Mouse (Mus musculus) CH12.LX (cell line): ENCODE measurements around the gene Cox11. TPM values are rescaled to one million over a fixed set of nuclear protein-coding genes. Genes with fewer than 3 reads are reported as not detected.

Source experiments
- DNase-seq: peaks from one replicate; pipeline ENCODE4 v3.0.0-alpha.2; 2013; ENCODE audit errors: extremely low read depth
- H3K27ac ChIP-seq: 2 replicates; pipeline ENCODE4 v1.5.1; 2012; ENCODE audit warnings: low read depth, mild to moderate bottlenecking, control low read depth, moderate library complexity; ENCODE audit not compliant: insufficient read depth
- H3K27me3 ChIP-seq: replicated peaks from 2 replicates; pipeline ENCODE3; 2012; ENCODE audit warnings: inconsistent platforms
- H3K36me3 ChIP-seq, 2 experiments: replicated peaks in 1 of 2; 2 replicates each; pipeline versions ENCODE3 to v1.6.1; 2012; ENCODE audit warnings: inconsistent platforms in 1 of 2, low read length in 1 of 2, mild to moderate bottlenecking in 1 of 2, mixed read lengths in 1 of 2, moderate library complexity in 1 of 2; ENCODE audit not compliant: control insufficient read depth in 1 of 2, insufficient read depth in 1 of 2
- H3K4me1 ChIP-seq, 2 experiments: 2 replicates each; pipeline ENCODE4 v1.6.1; 2012; ENCODE audit warnings: inconsistent platforms in 1 of 2, moderate library complexity in 1 of 2; ENCODE audit not compliant: insufficient read depth in 2 of 2, control insufficient read depth in 1 of 2
- H3K4me2 ChIP-seq: 2 replicates; pipeline ENCODE4 v1.6.1; 2012; ENCODE audit warnings: low read depth, mild to moderate bottlenecking, control low read depth; ENCODE audit not compliant: poor library complexity, insufficient read depth, severe bottlenecking
- H3K4me3 ChIP-seq, 3 experiments: fragments of 150-350 bp in 1 of 3; sonication (generic) in 1 of 3; replicated peaks in 1 of 3; 2 replicates each; pipeline versions ENCODE3 to v1.5.1; 2011 to 2012; ENCODE audit warnings: low read depth in 2 of 3, low read length in 2 of 3, mild to moderate bottlenecking in 2 of 3, moderate library complexity in 2 of 3, control low read depth in 1 of 3, improper control_type of control experiment in 1 of 3, inconsistent platforms in 1 of 3, mixed read lengths in 1 of 3; ENCODE audit not compliant: poor library complexity in 1 of 3
- H3K79me2 ChIP-seq: replicated peaks from 2 replicates; pipeline ENCODE4 v1.6.1; 2012; ENCODE audit warnings: mild to moderate bottlenecking, moderate library complexity; ENCODE audit not compliant: control insufficient read depth, poor library complexity, insufficient read depth, severe bottlenecking; ENCODE audit errors: extremely low read depth
- H3K9ac ChIP-seq: 2 replicates; pipeline ENCODE4 v1.6.1; 2012; ENCODE audit warnings: low read depth, mild to moderate bottlenecking, control low read depth, moderate library complexity; ENCODE audit not compliant: insufficient read depth
- H3K9me3 ChIP-seq: replicated peaks from 2 replicates; pipeline ENCODE3; 2012; ENCODE audit warnings: low read length, inconsistent platforms, mixed read lengths
- BHLHE40 ChIP-seq: IDR thresholded peaks from 2 replicates; pipeline ENCODE4 v1.6.1; 2011; ENCODE audit warnings: mild to moderate bottlenecking, low read depth, low read length, improper control_type of control experiment
- CTCF ChIP-seq, 2 experiments: IDR thresholded peaks in 1 of 2; conservative IDR thresholded peaks in 1 of 2; 2 replicates each; pipeline ENCODE4 v1.5.1; 2011 to 2012; ENCODE audit warnings: low read depth in 2 of 2, low read length in 2 of 2, improper control_type of control experiment in 1 of 2, inconsistent platforms in 1 of 2, mild to moderate bottlenecking in 1 of 2, moderate library complexity in 1 of 2
- E2F4 ChIP-seq: IDR thresholded peaks from 2 replicates; pipeline ENCODE4 v1.6.1; 2011; ENCODE audit warnings: low read depth, low read length, improper control_type of control experiment; ENCODE audit not compliant: insufficient replicate concordance
- ETS1 ChIP-seq: conservative IDR thresholded peaks from 2 replicates; pipeline ENCODE4 v1.6.1; 2012; ENCODE audit warnings: low read depth, mild to moderate bottlenecking, inconsistent platforms, low read length, improper control_type of control experiment, moderate library complexity
- GABPA ChIP-seq: IDR thresholded peaks from 2 replicates; pipeline ENCODE4 v1.6.1; 2012; ENCODE audit warnings: low read depth, low read length, improper control_type of control experiment, inconsistent platforms; ENCODE audit not compliant: insufficient replicate concordance
- HCFC1 ChIP-seq: IDR thresholded peaks from 2 replicates; pipeline ENCODE4 v1.6.1; 2012; ENCODE audit warnings: low read depth, mild to moderate bottlenecking, inconsistent platforms, low read length, improper control_type of control experiment
- IRF4 ChIP-seq: IDR thresholded peaks from 2 replicates; pipeline ENCODE4 v1.6.1; 2014; ENCODE audit warnings: low read depth, mild to moderate bottlenecking, inconsistent platforms, low read length, improper control_type of control experiment
- JUN ChIP-seq: IDR thresholded peaks from 2 replicates; pipeline ENCODE4 v1.6.1; 2011; ENCODE audit warnings: low read depth, mild to moderate bottlenecking, low read length, improper control_type of control experiment, moderate library complexity; ENCODE audit not compliant: insufficient read depth
- JUND ChIP-seq: conservative IDR thresholded peaks from 2 replicates; pipeline ENCODE4 v1.6.1; 2011; ENCODE audit warnings: low read depth, low read length, improper control_type of control experiment
- KAT2A ChIP-seq: IDR thresholded peaks from 2 replicates; pipeline ENCODE4 v1.6.1; 2012; ENCODE audit warnings: low read length, improper control_type of control experiment, inconsistent platforms; ENCODE audit not compliant: insufficient replicate concordance
- MAZ ChIP-seq: IDR thresholded peaks from 2 replicates; pipeline ENCODE4 v1.6.1; 2012; ENCODE audit warnings: low read depth, mild to moderate bottlenecking, inconsistent platforms, low read length, improper control_type of control experiment, moderate library complexity
- MXI1 ChIP-seq: IDR thresholded peaks from 2 replicates; pipeline ENCODE4 v1.6.1; 2011; ENCODE audit warnings: mild to moderate bottlenecking, low read depth, low read length, improper control_type of control experiment
- NELFE ChIP-seq: IDR thresholded peaks from 2 replicates; pipeline ENCODE4 v1.6.1; 2011; ENCODE audit warnings: low read depth, low read length, improper control_type of control experiment
- PAX5 ChIP-seq: IDR thresholded peaks from 2 replicates; pipeline ENCODE4 v1.6.1; 2012; ENCODE audit warnings: low read length, inconsistent platforms, mixed read lengths
- POLR2AphosphoS2 ChIP-seq: IDR thresholded peaks from 2 replicates; pipeline ENCODE4 v1.6.1; 2011; ENCODE audit warnings: low read depth, low read length, improper control_type of control experiment
- RAD21 ChIP-seq: IDR thresholded peaks from 2 replicates; pipeline ENCODE4 v1.6.1; 2011; ENCODE audit warnings: low read depth, mild to moderate bottlenecking, low read length, improper control_type of control experiment, moderate library complexity
- RCOR1 ChIP-seq: conservative IDR thresholded peaks from 2 replicates; pipeline ENCODE4 v1.6.1; 2012; ENCODE audit warnings: low read depth, mild to moderate bottlenecking, inconsistent platforms, low read length, improper control_type of control experiment
- SMC3 ChIP-seq: IDR thresholded peaks from 2 replicates; pipeline ENCODE4 v1.6.1; 2011; ENCODE audit warnings: low read depth, low read length, improper control_type of control experiment
- TBP ChIP-seq: conservative IDR thresholded peaks from 2 replicates; pipeline ENCODE4 v1.6.1; 2011; ENCODE audit warnings: low read depth, low read length, improper control_type of control experiment
- UBTF ChIP-seq: IDR thresholded peaks from 2 replicates; pipeline ENCODE4 v1.6.1; 2012; ENCODE audit warnings: low read depth, mild to moderate bottlenecking, inconsistent platforms, low read length, improper control_type of control experiment, moderate library complexity
- USF1 ChIP-seq: IDR thresholded peaks from 2 replicates; pipeline ENCODE4 v1.6.1; 2014; ENCODE audit warnings: low read depth, mild to moderate bottlenecking, inconsistent platforms, low read length, improper control_type of control experiment
- USF2 ChIP-seq: conservative IDR thresholded peaks from 2 replicates; pipeline ENCODE4 v1.6.1; 2011; ENCODE audit warnings: low read depth, low read length, improper control_type of control experiment
- ZC3H11A ChIP-seq: IDR thresholded peaks from 2 replicates; pipeline ENCODE4 v1.6.1; 2012; ENCODE audit warnings: low read depth, mild to moderate bottlenecking, inconsistent platforms, low read length, improper control_type of control experiment
- ZKSCAN1 ChIP-seq: IDR thresholded peaks from 2 replicates; pipeline ENCODE4 v1.6.1; 2012; ENCODE audit warnings: low read depth, inconsistent platforms, low read length, improper control_type of control experiment, borderline replicate concordance
- ZMIZ1 ChIP-seq: IDR thresholded peaks from 2 replicates; pipeline ENCODE4 v1.6.1; 2012; ENCODE audit warnings: low read depth, mild to moderate bottlenecking, inconsistent platforms, low read length, improper control_type of control experiment
- ZNF384 ChIP-seq: IDR thresholded peaks from 2 replicates; pipeline ENCODE4 v1.6.1; 2012; ENCODE audit warnings: low read depth, low read length, improper control_type of control experiment, inconsistent platforms
- dilution Hi-C: fragments of 300-500 bp; cut with MboI; formaldehyde crosslinking; loops from 2 replicates; pipeline ENCODE4 v1.14.3; 2020; ENCODE audit warnings: low sequenced_read_pairs; ENCODE audit not compliant: extremely low pct_unique_long_range_greater_than_20kb, extremely low pct_ligation_motif_present
- in situ Hi-C: fragments of 300-500 bp; cut with MboI; formaldehyde crosslinking; loops from 3 replicates; pipeline ENCODE4 v1.14.3; 2019; ENCODE audit warnings: low sequenced_read_pairs, low pct_ligation_motif_present, low pct_unique_long_range_greater_than_20kb, mixed read lengths
- polyA plus RNA-seq: library from polyadenylated mRNA; unstranded; fragments of >175 nt; gene quantifications from 2 replicates; pipeline ENCODE4 v1.2.1, GENCODE M21; 2012; ENCODE audit warnings: low read depth; ENCODE audit not compliant: insufficient read length
- total RNA-seq, 2 experiments: library from RNA; depleted of rRNA; stranded (reverse); fragments of 300-350 nt in 1 of 2; fragments of >200 nt in 1 of 2; gene quantifications; 2 replicates each; pipeline ENCODE4 v1.2.3; 2012 to 2014

Gene Cox11
- total and polyA plus RNA-seq, 3 experiments, result 43.2 to 64.3 (median 61.4) TPM

- no peaks in the 10 kb centered on the region for H3K27me3 ChIP-seq
- peaks cover 21 to 31% of the 10 kb centered on the region in 2 experiments for H3K36me3 ChIP-seq
- H3K9me3 ChIP-seq, result no peaks in the 10 kb centered on the region
- no peak for DNase-seq
- no peak overlapping the region for H3K9ac ChIP-seq
- in situ Hi-C loops, result loop anchor here (25.0 kb wide), 1 partner anchor 616 kb away; no protein-coding TSS in a partner anchor
- H3K27ac ChIP-seq, result no peak overlapping the region
- no peaks in the 10 kb centered on the region for H3K79me2 ChIP-seq
- TF ChIP-seq BHLHE40 (no peak), E2F4 (no peak), ZKSCAN1 (no peak), CTCF (conservative IDR thresholded peaks at IDR 0.05 in 1 of 2, IDR thresholded peaks at IDR 0.05 in 1 of 2; ENCODE audit: low read depth in 2 of 2, low read length in 2 of 2) (no peak), RAD21 (no peak), USF2 (no peak), MXI1 (no peak), TBP (no peak), HCFC1 (no peak), USF1 (no peak), IRF4 (no peak), ZNF384 (no peak), ETS1 (no peak), KAT2A (no peak), UBTF (no peak), JUN (no peak), MAZ (no peak), PAX5 (no peak), JUND (no peak)
- TF ChIP-seq, all 38 proteins: peak for 0
- no peak overlapping the region for H3K4me2 ChIP-seq
- dilution Hi-C loops, result no loop called here
- no peak overlapping the region for H3K4me3 ChIP-seq
- H3K4me1 ChIP-seq, result no peaks in the 10 kb centered on the region
These were observed 34.9 kb upstream of the Cox11 start for GRCm38 (mm10) chr11:90603066-90603465.

GRCm38 (mm10) chr11:90612118-90612517 lies 25.9 kb upstream of the Cox11 start:
- H3K36me3 ChIP-seq, result peaks cover 8 to 28% of the 10 kb centered on the region in 2 experiments
- H3K9me3 ChIP-seq, result no peaks in the 10 kb centered on the region
- DNase-seq, result no peak
- H3K79me2 ChIP-seq, result no peaks in the 10 kb centered on the region
- H3K27ac ChIP-seq, result no peak overlapping the region
- H3K9ac ChIP-seq, result no peak overlapping the region
- dilution Hi-C loops (no loop called here), in situ Hi-C loops (loop anchor here (25.0 kb wide), 1 partner anchor 625 kb away; no protein-coding TSS in a partner anchor)
- H3K4me1 ChIP-seq, result no peaks in the 10 kb centered on the region
- TF ChIP-seq ZKSCAN1 (no peak), BHLHE40 (no peak), POLR2AphosphoS2 (no peak), RAD21 (no peak), RCOR1 (no peak), JUND (no peak), ZC3H11A (no peak), ETS1 (no peak), NELFE (no peak), KAT2A (no peak), ZMIZ1 (no peak), GABPA (no peak), SMC3 (no peak)
- H3K4me2 ChIP-seq, result no peak overlapping the region
- H3K4me3 ChIP-seq, result no peak overlapping the region
- no peaks in the 10 kb centered on the region for H3K27me3 ChIP-seq
